Mouse (Mus musculus) layer of hippocampus, adult 8-10 months (tissue): Measurements from ENCODE around the gene Anxa9. TPM values are rescaled to one million over a fixed set of nuclear protein-coding genes. Genes with fewer than 3 reads are reported as not detected.

Experiments used
- DNase-seq, 2 experiments: peaks; one replicate each; pipeline ENCODE4 v3.0.0; 2022; ENCODE audit warnings: low spot score in 2 of 2
- total RNA-seq, 4 experiments: library from RNA; stranded (reverse); gene quantifications; 2 replicates each; pipeline ENCODE4 v1.2.4; 2022

The Anxa9 gene
- total RNA-seq, 4 experiments from 2014 or later = 0.85 to 1.4 (median 1.2) TPM

DNA sequence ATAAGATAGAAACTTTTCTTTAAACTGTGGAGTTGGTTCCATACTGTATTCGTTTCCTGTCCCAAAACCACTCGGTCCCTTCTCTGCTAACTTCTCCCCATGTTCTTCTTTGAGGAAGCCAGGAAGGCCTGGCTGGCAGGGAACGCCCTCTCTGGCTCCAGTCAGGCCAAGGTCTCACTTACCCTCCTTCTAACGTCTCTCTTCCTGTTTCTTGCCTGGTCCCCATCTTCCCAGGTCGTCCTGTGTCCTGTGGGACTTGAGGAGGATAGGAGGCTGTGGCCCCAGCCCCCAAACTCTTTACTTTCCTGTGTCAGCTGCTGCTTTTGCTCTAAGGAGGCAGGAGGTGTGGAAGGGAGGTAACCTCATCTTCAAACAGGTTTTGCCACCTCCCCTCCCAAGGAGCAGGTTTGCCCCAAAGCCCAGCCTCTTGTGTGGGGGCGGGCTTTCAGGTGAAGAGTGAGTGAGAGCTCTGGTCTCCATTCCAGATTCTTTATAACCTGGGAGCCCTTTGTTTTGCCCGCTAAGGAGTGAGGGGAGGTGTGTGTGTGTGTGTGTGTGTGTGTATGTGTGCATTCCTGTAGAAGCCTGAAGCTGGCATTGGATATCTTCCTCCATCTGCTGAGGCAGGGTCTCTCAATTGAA lies 56.1 kb downstream of the Anxa9 start, which contains the start of gene Bnipl:
Gene Bnipl, minus strand, starts transcription at position 411 of the 642 bp plus-strand sequence.
- no peak for DNase-seq

DNA sequence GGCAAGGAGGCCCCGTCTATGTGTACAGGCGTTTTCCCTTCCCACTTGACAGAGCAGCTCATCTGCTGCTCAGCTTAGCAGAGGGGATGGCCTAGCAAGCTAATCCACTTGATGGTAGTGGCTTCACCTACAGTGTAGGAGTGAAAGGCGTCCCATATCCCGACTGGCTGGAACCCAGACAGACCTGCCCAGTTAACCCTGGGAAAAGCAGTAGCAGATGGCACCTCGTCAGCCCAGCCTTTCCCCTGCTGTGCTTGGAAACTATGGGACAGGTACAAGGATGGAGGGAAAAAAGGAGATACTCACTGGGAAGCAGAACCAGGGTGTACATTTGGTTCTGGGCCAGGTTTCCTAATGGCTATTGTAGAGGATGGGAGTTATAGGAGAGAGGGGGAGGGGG lies 56.6 kb downstream of the Anxa9 start:
- no peak for DNase-seq

DNA sequence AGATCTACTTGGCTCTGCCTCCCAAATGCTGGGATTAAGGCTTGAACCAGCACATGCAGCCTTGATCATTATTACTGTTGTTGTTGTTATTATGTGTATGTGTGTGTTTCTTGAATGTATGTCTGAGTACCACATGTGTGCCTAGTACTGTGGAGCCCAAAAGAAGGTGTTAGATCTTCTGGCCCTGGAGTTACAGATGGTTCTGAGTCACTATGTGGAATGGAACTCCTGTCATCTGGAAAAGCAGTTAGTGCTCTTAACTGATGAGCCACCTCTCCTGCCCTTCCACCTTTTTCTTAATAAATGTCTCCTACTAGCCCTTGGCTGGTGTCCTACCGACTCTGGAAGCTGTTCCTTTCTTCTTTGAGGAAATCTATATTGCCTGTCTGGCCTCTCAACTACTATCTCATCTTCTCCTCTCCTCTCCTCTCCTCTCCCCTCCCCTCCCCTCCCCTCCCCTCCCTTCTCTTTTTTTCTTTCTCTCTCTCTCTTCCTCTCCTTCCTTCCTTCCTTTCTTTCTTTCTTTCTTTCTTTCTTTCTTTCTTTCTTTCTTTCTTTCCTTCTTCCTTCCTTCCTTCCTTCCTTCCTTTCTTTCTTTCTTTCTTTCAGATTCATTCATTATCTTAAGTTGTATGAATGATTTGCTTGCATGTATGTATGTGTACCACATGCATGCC lies 59.2 kb downstream of the Anxa9 start:
- DNase-seq = no peak

DNA sequence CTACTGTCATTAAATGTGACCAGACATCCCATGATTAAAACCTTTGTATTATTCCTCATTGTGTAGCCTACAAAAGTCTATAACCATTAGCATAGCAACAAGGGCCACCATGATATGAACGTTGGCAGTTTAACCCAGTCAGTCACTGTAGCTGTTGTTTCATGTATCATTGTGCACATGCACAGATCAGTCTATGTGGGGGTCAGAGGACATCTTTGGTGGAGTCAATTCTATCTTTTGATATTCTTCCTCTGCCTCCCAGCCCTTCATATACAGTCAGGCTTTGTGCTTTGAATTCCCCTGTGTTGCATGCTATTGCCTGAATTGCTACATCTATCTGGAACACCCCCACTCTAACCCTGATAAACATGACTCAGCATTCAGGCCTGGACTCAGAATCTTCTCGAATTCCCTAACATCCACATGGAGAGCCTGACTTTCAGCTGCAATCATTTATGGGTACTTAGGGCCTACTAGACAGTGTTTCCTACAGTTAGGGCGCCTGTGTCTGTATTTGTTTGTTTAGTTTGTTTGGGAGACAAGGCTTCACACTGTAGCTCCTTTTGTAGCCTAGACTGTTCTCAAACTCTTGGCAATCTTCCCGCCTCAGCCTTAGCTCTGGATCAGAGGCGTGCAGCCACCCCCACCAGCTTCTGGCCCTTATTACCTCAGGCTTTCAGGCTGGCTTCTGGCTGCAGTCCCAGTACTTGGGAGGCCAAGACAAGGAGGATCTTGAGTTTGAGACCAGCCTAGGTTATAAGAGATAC lies 60.3 kb downstream of the Anxa9 start:
- DNase-seq = peak; percentile 54 to 64

Other genes with a start within 250 kb of the Anxa9 start
- gene Pip5k1a, start 200.2 kb downstream of the Anxa9 start, total RNA-seq = 10 to 100 TPM; 58.5 to 66.8 (median 64.8) TPM
- gene Vps72, start 196.2 kb downstream of the Anxa9 start, total RNA-seq = 10 to 100 TPM; 36.9 to 45.8 (median 43.4) TPM
- gene Tmod4, start 182.7 kb downstream of the Anxa9 start, total RNA-seq = under 1 TPM in 2 of 4 experiments, not detected in 2; 0.55 to 0.81 TPM
- gene Scnm1, start 173.2 kb downstream of the Anxa9 start, total RNA-seq = 10 to 100 TPM; 51.4 to 57.8 (median 54.9) TPM
- 10 to 100 TPM; 12.5 to 17.7 (median 13.4) TPM for gene Lysmd1, start 173.1 kb downstream of the Anxa9 start, total RNA-seq
- gene Tnfaip8l2, start 164.8 kb downstream of the Anxa9 start, total RNA-seq = 10 to 100 TPM in 1 of 4 experiments, 1 to 10 TPM in 3; 1.7 to 11.1 (median 5.4) TPM
- gene Sema6c, start 146.7 kb downstream of the Anxa9 start, total RNA-seq = 10 to 100 TPM; 27.1 to 36.4 (median 30.9) TPM
- gene Gabpb2, start 89.3 kb downstream of the Anxa9 start, total RNA-seq = 10 to 100 TPM; 15.7 to 18.0 (median 17.5) TPM
- gene Cdc42se1, start 78.4 kb downstream of the Anxa9 start, total RNA-seq = 10 to 100 TPM; 72.9 to 79.5 (median 77.2) TPM
- gene Mllt11, start 75.0 kb downstream of the Anxa9 start, total RNA-seq = 100 to 1,000 TPM; 265 to 305 (median 277) TPM
- under 1 TPM in 3 of 4 experiments, not detected in 1; 0.25 to 0.45 (median 0.41) TPM for gene Gm128, start 65.6 kb downstream of the Anxa9 start, total RNA-seq
- gene Bnipl, start 56.0 kb downstream of the Anxa9 start, total RNA-seq = under 1 TPM in 3 of 4 experiments, not detected in 1; 0.43 to 0.95 (median 0.63) TPM
- gene Mindy1, start 25.8 kb downstream of the Anxa9 start, total RNA-seq = 10 to 100 TPM; 20.7 to 28.4 (median 23.9) TPM
- 10 to 100 TPM; 19.2 to 22.4 (median 21.0) TPM for gene Prune1, start 25.1 kb downstream of the Anxa9 start, total RNA-seq
- 10 to 100 TPM; 49.1 to 65.7 (median 61.2) TPM for gene Cers2, start 7.6 kb upstream of the Anxa9 start, total RNA-seq
- gene Setdb1, start 50.0 kb upstream of the Anxa9 start, total RNA-seq = 10 to 100 TPM; 33.8 to 45.9 (median 41.6) TPM
- gene 4930558C23Rik, start 95.7 kb upstream of the Anxa9 start, total RNA-seq = not detected
- 10 to 100 TPM; 35.5 to 53.5 (median 44.7) TPM for gene Arnt, start 127.2 kb upstream of the Anxa9 start, total RNA-seq
- gene Ctsk, start 192.1 kb upstream of the Anxa9 start, total RNA-seq = 1 to 10 TPM; 1.9 to 3.2 (median 2.8) TPM
- 100 to 1,000 TPM in 2 of 4 experiments, 10 to 100 TPM in 2; 61.9 to 591 (median 296) TPM for gene Ctss, start 219.6 kb upstream of the Anxa9 start, total RNA-seq